In genomic region chr2:164803201-164803920, GRCm38 (mm10) we compare ENCODE assay signal across 8 mouse cellular contexts. TPM values are rescaled to one million over a fixed set of nuclear protein-coding genes. Genes with fewer than 3 reads are reported as not detected.
A peak's percentile ranks its signal among the peaks of the same experiment; 100 is the strongest.
DNase-seq lines count a peak whose midpoint lies in the region; ATAC-seq and TF ChIP-seq lines count a peak whose summit lies in the region.

No protein-coding gene starts in this region.

- peaks cover 4 to 16% of the 10 kb centered on the region in 2 experiments; a peak in 3 of 4 replicates for H3K4me1 ChIP-seq in heart, embryonic 14.5 days (ENCODE audit: control insufficient read depth in 2 of 2, insufficient read depth in 2 of 2, low read length in 2 of 2)
- H3K4me1 ChIP-seq in MEL (ENCODE audit: control insufficient read depth in 1 of 2, insufficient read depth in 2 of 2, low read length in 2 of 2), result peaks cover 7 to 17% of the 10 kb centered on the region in 2 experiments; a peak in 3 of 4 replicates
- H3K4me1 ChIP-seq in hindbrain, embryonic 16.5 days (ENCODE audit: control insufficient read depth, insufficient read depth, low read depth, low read length), result peaks cover 21% of the 10 kb centered on the region
- peaks cover 38% of the 10 kb centered on the region for H3K4me1 ChIP-seq in midbrain, embryonic 13.5 days (replicated peaks)

- H3K79me2 ChIP-seq in MEL (ENCODE audit: control insufficient read depth, insufficient read depth, low read length, poor library complexity), result peaks cover 30% of the 10 kb centered on the region

- no peaks in the 10 kb centered on the region for H3K27me3 ChIP-seq in heart, embryonic 14.5 days (ENCODE audit: control insufficient read depth, insufficient read depth, low read length)
- H3K27me3 ChIP-seq in MEL (ENCODE audit: control insufficient read depth in 1 of 2, insufficient read depth in 2 of 2, low read length in 2 of 2), result no peaks in the 10 kb centered on the region
- H3K27me3 ChIP-seq in hindbrain, embryonic 16.5 days (replicated peaks; ENCODE audit: control insufficient read depth, insufficient read depth, low read length), result no peaks in the 10 kb centered on the region
- H3K27me3 ChIP-seq in midbrain, embryonic 13.5 days, result no peaks in the 10 kb centered on the region

- peak overlapping the region; percentile 68 for H3K4me2 ChIP-seq in heart, embryonic 14.5 days (ENCODE audit: low read length)
- peak overlapping the region; percentile 68 for H3K4me2 ChIP-seq in hindbrain, embryonic 16.5 days (ENCODE audit: low read length)
- peak overlapping the region; percentile 72 for H3K4me2 ChIP-seq in midbrain, embryonic 13.5 days (replicated peaks)

- peak overlapping the region in 1 of 2 experiments; percentile 94; a peak in 1 of 4 replicates for H3K4me3 ChIP-seq in heart, embryonic 14.5 days (ENCODE audit: control insufficient read depth in 1 of 2, insufficient read depth in 1 of 2, low read depth in 1 of 2, low read length in 2 of 2)
- peak overlapping the region; percentile 71 to 78 for H3K4me3 ChIP-seq in MEL (ENCODE audit: control insufficient read depth in 1 of 2, insufficient read depth in 1 of 2, low read depth in 2 of 2, low read length in 2 of 2)
- no peak overlapping the region; the same call in 1 of the 2 replicates for H3K4me3 ChIP-seq in hindbrain, embryonic 16.5 days (ENCODE audit: low read length)
- H3K4me3 ChIP-seq in midbrain, embryonic 13.5 days (replicated peaks), result peak overlapping the region; percentile 85

- H3K9ac ChIP-seq in heart, embryonic 14.5 days (ENCODE audit: low read length), result peak overlapping the region; percentile 92
- H3K9ac ChIP-seq in MEL (ENCODE audit: control insufficient read depth, low read depth, low read length, poor library complexity, severe bottlenecking), result peak overlapping the region; percentile 86
- H3K9ac ChIP-seq in hindbrain, embryonic 16.5 days (ENCODE audit: low read depth, low read length), result no peak overlapping the region; the same call in 1 of the 2 replicates
- peak overlapping the region; percentile 82 for H3K9ac ChIP-seq in midbrain, embryonic 13.5 days (replicated peaks)

- no peak overlapping the region for H3K27ac ChIP-seq in heart, embryonic 14.5 days (replicated peaks in 1 of 2; ENCODE audit: control insufficient read depth in 1 of 2, insufficient read depth in 1 of 2, low read depth in 2 of 2, low read length in 2 of 2)
- H3K27ac ChIP-seq in MEL (ENCODE audit: control insufficient read depth, low read depth, low read length), result no peak overlapping the region; the same call in 1 of the 2 replicates
- no peak overlapping the region for H3K27ac ChIP-seq in hindbrain, embryonic 16.5 days (ENCODE audit: low read depth, low read length)
- no peak overlapping the region for H3K27ac ChIP-seq in midbrain, embryonic 13.5 days

- no peaks in the 10 kb centered on the region for H3K9me3 ChIP-seq in heart, embryonic 14.5 days (ENCODE audit: control insufficient read depth, low read length)
- no peaks in the 10 kb centered on the region for H3K9me3 ChIP-seq in MEL (replicated peaks; ENCODE audit: insufficient read depth, low read length)
- H3K9me3 ChIP-seq in hindbrain, embryonic 16.5 days (ENCODE audit: control insufficient read depth, low read length), result no peaks in the 10 kb centered on the region
- H3K9me3 ChIP-seq in midbrain, embryonic 13.5 days, result no peaks in the 10 kb centered on the region

- no peak for TF ChIP-seq RAD21 in MEL (IDR thresholded peaks at IDR 0.05; ENCODE audit: low read depth, low read length)

- TF ChIP-seq EP300 in MEL (IDR thresholded peaks at IDR 0.05; ENCODE audit: low read depth in 1 of 2, low read length in 2 of 2), result no peak

- DNase-seq in heart, postnatal 25 days (ENCODE audit: low spot score), result no peak
- DNase-seq in MEL (ENCODE audit: low read depth, low spot score), result no peak
- DNase-seq in adrenal gland, postnatal 36 days, result no peak
- no peak for DNase-seq in left cerebral cortex, postnatal 10 days (ENCODE audit: extremely low spot score in 1 of 2, low spot score in 2 of 2)
- no peak for DNase-seq in adrenal gland, postnatal 25 days

- no peak for TF ChIP-seq POLR2A in MEL (IDR thresholded peaks at IDR 0.05; ENCODE audit: control insufficient read depth in 1 of 2, insufficient read depth in 1 of 2, low read depth in 1 of 2, low read length in 2 of 2, poor library complexity in 1 of 2)

- intact Hi-C loops in heart, postnatal 25 days (cut with DNase I), result loop anchor here (5.0 kb wide), 1 partner anchor 211 kb away; the partner anchor contains the start of gene Eppin
- intact Hi-C loops in left cerebral cortex, postnatal 10 days (cut with DNase I), result no loop called here

- WGBS in heart, embryonic 14.5 days, result 87% methylated on average over 16 of the region's 16 CpGs
- 92% methylated on average over 16 of the region's 16 CpGs for WGBS in hindbrain, embryonic 16.5 days
- 94% methylated on average over 16 of the region's 16 CpGs for WGBS in midbrain, embryonic 13.5 days

- ATAC-seq in heart, embryonic 14.5 days (ENCODE audit: insufficient number of reproducible peaks, insufficient read depth, low FRiP score, low read depth), result no peak
- ATAC-seq in hindbrain, embryonic 16.5 days, result no peak
- no peak for ATAC-seq in midbrain, embryonic 13.5 days

- H3K36me3 ChIP-seq in heart, embryonic 14.5 days (ENCODE audit: control insufficient read depth, insufficient read depth, low read length), result peaks cover 41% of the 10 kb centered on the region
- peaks cover 0 to 18% of the 10 kb centered on the region in 2 experiments; a peak in 3 of 4 replicates for H3K36me3 ChIP-seq in MEL (ENCODE audit: control insufficient read depth in 1 of 2, insufficient read depth in 2 of 2, low read length in 2 of 2)
- H3K36me3 ChIP-seq in hindbrain, embryonic 16.5 days (ENCODE audit: control insufficient read depth, insufficient read depth, low read length), result no peaks in the 10 kb centered on the region
- peaks cover 37% of the 10 kb centered on the region for H3K36me3 ChIP-seq in midbrain, embryonic 13.5 days

- TF ChIP-seq CTCF in MEL (IDR thresholded peaks at IDR 0.05 in 2 of 3, conservative IDR thresholded peaks at IDR 0.05 in 1 of 3; ENCODE audit: control insufficient read depth in 1 of 3, insufficient read depth in 1 of 3, low read depth in 2 of 3, low read length in 3 of 3, poor library complexity in 1 of 3, severe bottlenecking in 1 of 3), result no peak

RNA-seq across cellular contexts. Expression of gene Acot8, which starts 1.3 kb away (rescaled TPM):
- 12.7 and 13.9 TPM in 2 replicates for polyA plus RNA-seq in heart, embryonic 14.5 days (2014; fragmentation: Nextera tagmentation; extraction: Ambion mirVana)
- 10 to 100 TPM; 10.7 to 12.2 TPM for total RNA-seq in heart, postnatal 25 days (2021)
- 32.2 and 40.3 TPM in 2 replicates for total RNA-seq in MEL (2012; rRNA removed)
- polyA plus RNA-seq in MEL (2012; ENCODE audit: insufficient read depth in 1 of 2, insufficient read length in 2 of 2, low read depth in 1 of 2, low replicate concordance in 2 of 2, missing spikeins in 1 of 2), result 10 to 100 TPM in 1 of 2 experiments, not detected in 1; 30.9 TPM
- 22.2 TPM in 2 replicates for polyA plus RNA-seq in hindbrain, embryonic 16.5 days (2015; fragmentation: Nextera tagmentation; extraction: Ambion mirVana)
- 19.9 and 20.4 TPM in 2 replicates for polyA plus RNA-seq in midbrain, embryonic 13.5 days (2015; fragmentation: Nextera tagmentation; extraction: Ambion mirVana)
- 10 to 100 TPM; 31.5 to 33.6 TPM for total RNA-seq in adrenal gland, postnatal 36 days (2021)
- 10 to 100 TPM; 22.1 to 30.0 TPM for total RNA-seq in left cerebral cortex, postnatal 10 days (2021)
- 28.9 and 36.0 TPM in 2 replicates for total RNA-seq in adrenal gland, postnatal 25 days (2021)

RNA-seq across cellular contexts. Expression of gene Zswim3, which starts 1.5 kb away (rescaled TPM):
- polyA plus RNA-seq in heart, embryonic 14.5 days (2014; fragmentation: Nextera tagmentation; extraction: Ambion mirVana), result 5.4 and 5.9 TPM in 2 replicates
- total RNA-seq in heart, postnatal 25 days (2021), result 1 to 10 TPM; 2.5 to 3.1 TPM
- total RNA-seq in MEL (2012; rRNA removed), result 4.7 and 4.8 TPM in 2 replicates
- 1 to 10 TPM in 1 of 2 experiments, not detected in 1; 5.9 TPM for polyA plus RNA-seq in MEL (2012; ENCODE audit: insufficient read depth in 1 of 2, insufficient read length in 2 of 2, low read depth in 1 of 2, low replicate concordance in 2 of 2, missing spikeins in 1 of 2)
- polyA plus RNA-seq in hindbrain, embryonic 16.5 days (2015; fragmentation: Nextera tagmentation; extraction: Ambion mirVana), result 16.4 and 17.1 TPM in 2 replicates
- polyA plus RNA-seq in midbrain, embryonic 13.5 days (2015; fragmentation: Nextera tagmentation; extraction: Ambion mirVana), result 15.2 and 15.5 TPM in 2 replicates
- total RNA-seq in adrenal gland, postnatal 36 days (2021), result 1 to 10 TPM; 4.0 to 4.7 TPM
- total RNA-seq in left cerebral cortex, postnatal 10 days (2021), result 1 to 10 TPM; 8.9 to 9.0 TPM
- total RNA-seq in adrenal gland, postnatal 25 days (2021), result 4.3 and 5.5 TPM in 2 replicates

RNA-seq across cellular contexts. Expression of gene Snx21, which starts 17.7 kb away (rescaled TPM):
- polyA plus RNA-seq in heart, embryonic 14.5 days (2014; fragmentation: Nextera tagmentation; extraction: Ambion mirVana), result 37.2 and 38.0 TPM in 2 replicates
- 10 to 100 TPM; 24.7 to 27.5 TPM for total RNA-seq in heart, postnatal 25 days (2021)
- 3.8 and 4.0 TPM in 2 replicates for total RNA-seq in MEL (2012; rRNA removed)
- polyA plus RNA-seq in MEL (2012; ENCODE audit: insufficient read depth in 1 of 2, insufficient read length in 2 of 2, low read depth in 1 of 2, low replicate concordance in 2 of 2, missing spikeins in 1 of 2), result 1 to 10 TPM in 1 of 2 experiments, not detected in 1; 7.7 TPM
- 45.3 and 47.5 TPM in 2 replicates for polyA plus RNA-seq in hindbrain, embryonic 16.5 days (2015; fragmentation: Nextera tagmentation; extraction: Ambion mirVana)
- polyA plus RNA-seq in midbrain, embryonic 13.5 days (2015; fragmentation: Nextera tagmentation; extraction: Ambion mirVana), result 17.2 and 19.1 TPM in 2 replicates
- total RNA-seq in adrenal gland, postnatal 36 days (2021), result 10 to 100 TPM; 29.2 to 35.3 TPM
- total RNA-seq in left cerebral cortex, postnatal 10 days (2021), result 10 to 100 TPM; 48.1 to 49.2 TPM
- total RNA-seq in adrenal gland, postnatal 25 days (2021), result 36.6 and 50.0 TPM in 2 replicates

RNA-seq across cellular contexts. Expression of gene Zswim1, which starts 19.1 kb away (rescaled TPM):
- 8.6 TPM in 2 replicates for polyA plus RNA-seq in heart, embryonic 14.5 days (2014; fragmentation: Nextera tagmentation; extraction: Ambion mirVana)
- total RNA-seq in heart, postnatal 25 days (2021), result 1 to 10 TPM; 3.6 to 4.5 TPM
- 7.1 and 8.2 TPM in 2 replicates for total RNA-seq in MEL (2012; rRNA removed)
- 10 to 100 TPM in 1 of 2 experiments, not detected in 1; 17.4 TPM for polyA plus RNA-seq in MEL (2012; ENCODE audit: insufficient read depth in 1 of 2, insufficient read length in 2 of 2, low read depth in 1 of 2, low replicate concordance in 2 of 2, missing spikeins in 1 of 2)
- 26.1 and 32.7 TPM in 2 replicates for polyA plus RNA-seq in hindbrain, embryonic 16.5 days (2015; fragmentation: Nextera tagmentation; extraction: Ambion mirVana)
- polyA plus RNA-seq in midbrain, embryonic 13.5 days (2015; fragmentation: Nextera tagmentation; extraction: Ambion mirVana), result 25.4 and 25.8 TPM in 2 replicates
- 10 to 100 TPM in 1 of 2 experiments, 1 to 10 TPM in 1; 9.3 to 10.2 TPM for total RNA-seq in adrenal gland, postnatal 36 days (2021)
- total RNA-seq in left cerebral cortex, postnatal 10 days (2021), result 10 to 100 TPM; 19.6 to 20.3 TPM
- total RNA-seq in adrenal gland, postnatal 25 days (2021), result 11.9 and 14.2 TPM in 2 replicates

RNA-seq across cellular contexts. Expression of gene Tnnc2, which starts 23.6 kb away (rescaled TPM):
- polyA plus RNA-seq in heart, embryonic 14.5 days (2014; fragmentation: Nextera tagmentation; extraction: Ambion mirVana), result 0.59 and 1.7 TPM in 2 replicates
- not detected for total RNA-seq in heart, postnatal 25 days (2021)
- total RNA-seq in MEL (2012; rRNA removed), result not detected in 2 replicates
- polyA plus RNA-seq in MEL (2012; ENCODE audit: insufficient read depth in 1 of 2, insufficient read length in 2 of 2, low read depth in 1 of 2, low replicate concordance in 2 of 2, missing spikeins in 1 of 2), result not detected
- polyA plus RNA-seq in hindbrain, embryonic 16.5 days (2015; fragmentation: Nextera tagmentation; extraction: Ambion mirVana), result 0.68 and 44.8 TPM in 2 replicates
- polyA plus RNA-seq in midbrain, embryonic 13.5 days (2015; fragmentation: Nextera tagmentation; extraction: Ambion mirVana), result not detected in 2 replicates
- under 1 TPM in 1 of 2 experiments, not detected in 1; 0.53 TPM for total RNA-seq in adrenal gland, postnatal 36 days (2021)
- total RNA-seq in left cerebral cortex, postnatal 10 days (2021), result not detected
- not detected in 2 replicates for total RNA-seq in adrenal gland, postnatal 25 days (2021)
